Mouse (Mus musculus) midbrain, embryonic 16.5 days (tissue): Measurements from ENCODE around the gene Ufd1. TPM values are rescaled to one million over a fixed set of nuclear protein-coding genes. Genes with fewer than 3 reads are reported as not detected.
A peak's percentile ranks its signal among the peaks of the same experiment; 100 is the strongest.

Source experiments
- ATAC-seq: fragments of 200-750 bp; cut with Nextera tagmentation; 2 replicates; pipeline ENCODE4 v1.8.0; 2017; ENCODE audit warnings: moderate TSS enrichment
- H3K27ac ChIP-seq: fragments of 300-500 bp; sonication (generic); 2 replicates; pipeline ENCODE4 v1.5.1; 2014; ENCODE audit warnings: mild to moderate bottlenecking, low read length, mixed read lengths
- H3K27me3 ChIP-seq: fragments of 300-500 bp; sonication (generic); 2 replicates; pipeline ENCODE4 v1.6.1; 2014; ENCODE audit warnings: low read depth, low read length, mixed read lengths; ENCODE audit not compliant: control insufficient read depth, insufficient read depth
- H3K36me3 ChIP-seq: fragments of 300-500 bp; sonication (generic); 2 replicates; pipeline ENCODE4 v1.6.1; 2014; ENCODE audit warnings: mild to moderate bottlenecking, low read length, moderate library complexity, mixed read lengths; ENCODE audit not compliant: control insufficient read depth, insufficient read depth
- H3K4me1 ChIP-seq: fragments of 300-500 bp; sonication (generic); 2 replicates; pipeline ENCODE4 v1.6.1; 2014; ENCODE audit warnings: mild to moderate bottlenecking, low read length, mixed read lengths; ENCODE audit not compliant: control insufficient read depth, insufficient read depth
- H3K4me2 ChIP-seq: fragments of 300-500 bp; sonication (generic); 2 replicates; pipeline ENCODE4 v1.6.1; 2014; ENCODE audit warnings: mild to moderate bottlenecking, low read length, mixed read lengths
- H3K4me3 ChIP-seq: fragments of 300-500 bp; sonication (generic); 2 replicates; pipeline ENCODE4 v1.5.1; 2014; ENCODE audit warnings: low read depth, mild to moderate bottlenecking, low read length, moderate library complexity, mixed read lengths
- H3K9ac ChIP-seq: fragments of 300-500 bp; sonication (generic); 2 replicates; pipeline ENCODE4 v1.6.1; 2014; ENCODE audit warnings: low read depth, low read length, mixed read lengths
- H3K9me3 ChIP-seq: fragments of 300-500 bp; sonication (generic); replicated peaks from 2 replicates; pipeline ENCODE4 v1.6.1; 2014; ENCODE audit warnings: mild to moderate bottlenecking, low read length, mixed read lengths; ENCODE audit not compliant: control insufficient read depth, poor library complexity, severe bottlenecking
- WGBS: fragments of 180-500 bp; shearing (Covaris S2); extraction: QIAGEN DNeasy Blood & Tissue Kit; methylation state at CpG from one replicate; pipeline ENCODE4 v1.1.7; 2014; 5-methylcytosine and 5-hydroxymethylcytosine counted together
- polyA plus RNA-seq: library from polyadenylated mRNA; unstranded; fragments of >200 nt; fragmentation: Nextera tagmentation; extraction: Ambion mirVana; gene quantifications from 2 replicates; pipeline ENCODE4 v1.2.1, GENCODE M21; 2015

The Ufd1 gene
- polyA plus RNA-seq, 1 experiment from 2014 or later = 106 TPM

DNA sequence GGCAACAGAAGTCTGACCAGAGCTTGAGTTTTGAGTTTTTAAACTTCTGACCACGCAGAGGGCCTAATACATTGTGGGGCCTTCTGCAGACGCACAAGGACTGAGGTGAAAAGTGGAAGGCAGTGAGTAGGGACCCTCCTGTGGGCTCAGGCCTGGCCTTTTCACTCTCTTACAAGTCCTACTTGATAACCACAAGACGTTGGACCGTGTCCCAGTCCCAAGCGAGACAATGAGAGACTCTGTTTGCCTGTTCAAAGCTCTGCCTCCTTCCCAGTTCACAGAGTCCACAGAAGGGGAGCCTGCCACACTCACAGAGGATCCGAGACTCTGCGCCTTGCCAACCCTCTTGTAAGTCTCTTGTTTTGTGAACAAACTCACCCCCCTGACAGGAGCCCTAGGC, 14.9 kb upstream of the Ufd1 start:
- H3K4me1 ChIP-seq = no peaks in the 10 kb centered on the region
- H3K4me2 ChIP-seq = no peak overlapping the region
- H3K27ac ChIP-seq = no peak overlapping the region
- no peak overlapping the region for H3K4me3 ChIP-seq
- H3K36me3 ChIP-seq = no peaks in the 10 kb centered on the region
- H3K9me3 ChIP-seq = no peaks in the 10 kb centered on the region
- no peak overlapping the region for H3K9ac ChIP-seq
- no peaks in the 10 kb centered on the region for H3K27me3 ChIP-seq
- WGBS = 80% methylated on average over 7 of the region's 7 CpGs
- no peak for ATAC-seq

DNA sequence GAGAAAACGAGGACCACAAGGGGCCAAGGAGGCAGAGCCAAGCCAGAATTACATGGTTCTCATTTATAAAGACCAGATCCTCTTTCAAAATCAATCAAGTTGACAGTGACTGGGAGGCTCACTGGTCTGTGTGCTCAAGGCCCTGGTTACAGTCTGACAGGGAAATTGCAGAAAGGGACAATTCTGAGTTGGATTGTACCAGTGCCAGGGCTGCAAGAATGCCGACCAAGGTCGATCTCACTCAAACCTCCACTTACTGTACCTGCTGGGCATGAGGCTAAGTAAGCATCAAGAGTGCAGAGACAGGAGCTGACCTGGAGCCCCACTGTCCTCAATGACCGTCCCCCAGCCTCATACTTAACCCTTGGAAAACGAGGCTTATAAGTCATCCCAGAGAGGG, 13.4 kb upstream of the Ufd1 start:
- Histone ChIP-seq H3K36me3 (no peaks in the 10 kb centered on the region), H3K9me3 (no peaks in the 10 kb centered on the region), H3K27ac (no peak overlapping the region), H3K4me1 (no peaks in the 10 kb centered on the region), H3K27me3 (no peaks in the 10 kb centered on the region), H3K4me2 (no peak overlapping the region), H3K4me3 (no peak overlapping the region), H3K9ac (no peak overlapping the region)
- no peak for ATAC-seq
- 93% methylated on average over 5 of the region's 5 CpGs for WGBS

DNA sequence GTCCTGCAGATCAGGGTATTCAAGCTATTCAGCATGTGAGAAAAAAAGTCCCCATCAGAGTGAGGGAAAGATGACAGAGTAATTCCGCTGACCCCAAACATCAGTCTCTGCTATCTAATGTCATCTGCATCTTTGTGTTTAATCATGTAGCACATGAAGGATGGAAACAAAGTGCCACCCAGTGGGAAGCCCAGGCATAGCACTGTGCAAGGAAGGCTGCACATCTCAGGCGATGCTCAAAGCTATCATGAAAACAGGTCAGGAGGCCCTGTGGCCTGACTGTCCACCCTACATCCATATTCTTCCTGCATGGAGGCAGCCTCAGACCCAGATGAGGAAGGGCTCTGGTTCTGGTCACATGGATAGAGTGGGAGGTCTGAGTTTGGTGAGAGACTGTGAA, 12.7 kb upstream of the Ufd1 start:
- H3K27ac ChIP-seq = no peak overlapping the region
- H3K27me3 ChIP-seq = no peaks in the 10 kb centered on the region
- no peaks in the 10 kb centered on the region for H3K4me1 ChIP-seq
- H3K4me2 ChIP-seq = no peak overlapping the region
- H3K9ac ChIP-seq = no peak overlapping the region
- H3K4me3 ChIP-seq = no peak overlapping the region
- H3K36me3 ChIP-seq = no peaks in the 10 kb centered on the region
- WGBS = 65% methylated on average over 2 of the region's 2 CpGs
- no peaks in the 10 kb centered on the region for H3K9me3 ChIP-seq
- peak; percentile 73; the same call in 1 of the 2 replicates for ATAC-seq

DNA sequence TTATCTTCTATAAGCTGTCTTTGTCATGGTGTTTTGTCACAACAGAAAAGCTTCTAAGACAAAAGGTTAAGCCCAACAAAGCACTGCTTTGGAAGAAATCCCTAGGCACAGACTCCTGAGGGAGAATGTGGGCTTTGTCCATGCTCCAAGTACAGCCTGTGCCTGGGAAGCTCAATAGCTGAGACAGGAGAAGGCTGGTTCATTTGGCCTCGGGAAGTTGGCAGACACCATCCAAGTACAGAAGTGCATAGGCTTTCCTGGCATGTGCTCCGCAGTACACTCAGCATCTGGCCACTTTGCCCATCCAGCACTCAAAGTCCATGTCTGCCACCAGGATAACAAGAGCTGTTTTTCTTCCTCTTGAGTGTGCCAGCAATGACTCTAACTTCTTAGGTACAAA, 5.8 kb upstream of the Ufd1 start:
- 94% methylated on average over 2 of the region's 2 CpGs for WGBS
- H3K27ac ChIP-seq = no peak overlapping the region
- no peak overlapping the region for H3K9ac ChIP-seq

DNA sequence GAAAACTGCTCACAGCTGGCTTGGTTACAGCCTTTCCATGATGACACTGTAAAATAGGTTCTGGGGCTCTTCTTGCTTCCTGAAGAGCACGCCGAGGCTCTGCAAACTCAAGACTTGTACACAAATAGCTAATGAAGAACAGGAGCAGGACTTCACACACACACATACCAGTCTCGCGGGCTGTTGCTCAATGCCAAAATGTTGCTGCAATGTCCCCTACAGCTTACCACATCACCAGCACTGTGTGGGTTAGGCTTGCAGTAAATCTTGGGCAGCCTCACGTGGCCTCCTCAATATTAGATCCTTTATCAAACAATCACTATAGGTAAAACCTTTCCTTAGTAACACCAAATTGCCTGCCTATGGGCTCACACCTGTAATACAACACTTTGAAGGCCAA, 2.6 kb upstream of the Ufd1 start:
- H3K9me3 ChIP-seq = no peaks in the 10 kb centered on the region
- no peak overlapping the region for H3K27ac ChIP-seq
- no peaks in the 10 kb centered on the region for H3K27me3 ChIP-seq
- H3K9ac ChIP-seq = no peak overlapping the region
- no peak overlapping the region for H3K4me2 ChIP-seq
- ATAC-seq = no peak
- H3K4me3 ChIP-seq = no peak overlapping the region
- 96% methylated on average over 5 of the region's 5 CpGs for WGBS
- H3K36me3 ChIP-seq = no peaks in the 10 kb centered on the region
- H3K4me1 ChIP-seq = peaks cover 14% of the 10 kb centered on the region

More for the DNA sequence above, 5.8 kb upstream of the Ufd1 start:
- H3K4me1 ChIP-seq = no peaks in the 10 kb centered on the region
- H3K27me3 ChIP-seq = no peaks in the 10 kb centered on the region
- no peaks in the 10 kb centered on the region for H3K9me3 ChIP-seq
- no peak overlapping the region for H3K4me2 ChIP-seq
- no peaks in the 10 kb centered on the region for H3K36me3 ChIP-seq
- no peak for ATAC-seq
- no peak overlapping the region for H3K4me3 ChIP-seq

DNA sequence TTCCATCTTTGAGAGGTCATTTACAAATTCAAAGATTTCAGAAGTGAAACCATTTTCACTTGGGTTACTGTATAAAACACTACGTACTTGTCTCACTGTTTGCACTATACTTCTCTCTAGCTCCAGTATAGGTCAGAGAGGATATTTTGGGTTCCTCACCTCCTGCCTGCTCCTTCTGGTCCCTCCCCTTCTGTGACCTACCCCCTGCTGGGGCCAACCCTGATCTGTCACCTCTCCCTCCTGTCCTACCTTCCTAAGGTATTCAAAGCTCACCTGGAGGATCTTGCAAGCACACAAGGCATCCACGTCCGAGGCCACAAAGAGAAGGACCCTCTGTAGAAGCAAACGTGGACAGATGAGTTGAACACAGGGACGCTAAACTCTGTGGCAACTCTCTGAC, 547 bp upstream of the Ufd1 start:
- Histone ChIP-seq H3K4me3 (peak overlapping the region; percentile 51), H3K27me3 (no peaks in the 10 kb centered on the region), H3K4me1 (peaks cover 14% of the 10 kb centered on the region), H3K9ac (peak overlapping the region; percentile 33; the same call in 1 of the 2 replicates), H3K9me3 (no peaks in the 10 kb centered on the region), H3K4me2 (peak overlapping the region; percentile 81), H3K36me3 (0 out of 2 replicates have a peak, but pooled peaks cover 4% of the 10 kb centered on the region), H3K27ac (no peak overlapping the region)
- 4% methylated on average over 5 of the region's 5 CpGs for WGBS
- no peak; the same call in 1 of the 2 replicates for ATAC-seq

DNA sequence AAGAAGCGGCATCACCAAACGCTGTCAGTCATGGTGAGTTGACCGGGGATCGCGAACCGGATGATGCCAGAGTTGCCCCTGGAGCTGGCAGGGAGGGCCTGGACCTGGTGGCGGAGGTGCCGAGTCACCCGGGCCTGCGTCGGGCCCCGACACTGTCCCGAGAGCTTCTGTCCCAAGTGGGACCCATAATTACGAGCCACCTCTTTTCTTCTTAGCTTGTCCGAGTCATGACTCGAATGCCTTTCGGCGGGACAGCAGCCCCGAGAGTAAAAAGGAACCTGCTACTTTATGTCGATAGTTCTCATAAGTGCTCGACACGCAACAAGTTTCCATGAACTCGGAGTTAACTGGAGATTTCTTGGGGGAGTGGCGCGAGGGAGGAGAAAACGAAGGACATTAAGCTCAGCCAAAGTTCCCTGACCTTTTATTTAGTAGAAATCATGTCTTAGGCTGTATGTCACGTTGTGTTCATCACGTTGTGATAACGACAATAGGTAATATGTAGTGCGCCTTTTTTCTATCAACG, 869 bp downstream of the Ufd1 start:
- no peaks in the 10 kb centered on the region for H3K9me3 ChIP-seq
- H3K4me1 ChIP-seq = peaks cover 14% of the 10 kb centered on the region
- peak overlapping the region; percentile 54 for H3K27ac ChIP-seq
- no peaks in the 10 kb centered on the region for H3K27me3 ChIP-seq
- ATAC-seq = no peak; the same call in 1 of the 2 replicates
- H3K4me2 ChIP-seq = peak overlapping the region; percentile 82
- peak overlapping the region; percentile 51 for H3K4me3 ChIP-seq
- WGBS = 2% methylated on average over 31 of the region's 31 CpGs
- H3K36me3 ChIP-seq = 0 out of 2 replicates have a peak, but pooled peaks cover 6% of the 10 kb centered on the region
- peak overlapping the region; percentile 67 for H3K9ac ChIP-seq

DNA sequence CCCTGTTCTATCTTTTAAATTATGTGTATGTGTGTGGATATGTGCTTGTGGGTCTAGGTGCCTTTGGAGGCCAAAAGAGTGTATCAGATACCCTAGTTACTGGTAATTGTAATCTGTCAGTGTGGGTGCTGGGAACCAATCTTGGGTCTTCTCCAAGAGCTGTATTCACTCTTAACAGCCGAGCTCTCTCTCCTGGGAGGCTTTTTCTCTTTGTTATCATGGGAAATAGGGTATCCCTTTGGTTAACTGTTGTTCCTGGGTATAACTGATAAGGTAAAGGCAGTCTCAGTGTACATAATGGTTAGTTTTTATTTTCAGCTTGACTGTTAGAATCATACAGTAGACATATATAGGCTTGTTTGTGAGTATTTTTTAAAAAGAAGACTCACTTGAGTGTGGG, 10.8 kb downstream of the Ufd1 start:
- H3K9me3 ChIP-seq = no peaks in the 10 kb centered on the region
- WGBS = 91% methylated on average over 1 of the region's 1 CpGs
- H3K4me2 ChIP-seq = no peak overlapping the region
- no peak for ATAC-seq
- no peak overlapping the region for H3K9ac ChIP-seq
- H3K27ac ChIP-seq = no peak overlapping the region
- no peaks in the 10 kb centered on the region for H3K4me1 ChIP-seq
- peaks cover 65% of the 10 kb centered on the region for H3K36me3 ChIP-seq
- no peak overlapping the region for H3K4me3 ChIP-seq
- H3K27me3 ChIP-seq = no peaks in the 10 kb centered on the region

DNA sequence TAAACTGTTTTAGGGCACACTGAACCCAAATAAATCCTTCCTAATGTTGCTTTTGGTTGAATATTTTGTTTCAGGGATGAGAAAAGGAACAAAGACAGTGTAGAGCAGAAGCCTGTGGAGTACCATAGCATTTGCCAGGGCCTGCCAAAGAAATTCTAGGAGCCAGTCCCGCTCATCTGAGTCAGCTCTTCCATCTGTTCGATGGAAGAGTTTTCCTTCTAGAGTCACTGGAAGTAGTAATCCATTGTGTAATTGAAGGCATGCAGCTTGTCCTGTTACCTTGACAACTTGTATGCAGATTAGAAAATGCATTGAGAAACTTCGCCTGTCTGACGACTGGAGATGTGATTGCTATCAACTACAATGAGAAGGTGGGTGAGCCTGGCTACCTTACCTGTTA, 11.3 kb downstream of the Ufd1 start:
- ATAC-seq = no peak
- Histone ChIP-seq H3K27me3 (no peaks in the 10 kb centered on the region), H3K4me2 (no peak overlapping the region), H3K4me3 (no peak overlapping the region), H3K9me3 (no peaks in the 10 kb centered on the region), H3K27ac (no peak overlapping the region), H3K4me1 (no peaks in the 10 kb centered on the region), H3K9ac (no peak overlapping the region), H3K36me3 (peaks cover 67% of the 10 kb centered on the region)
- WGBS = 66% methylated on average over 4 of the region's 4 CpGs
